Mouse (Mus musculus) mature B cell (primary cell): ENCODE results near the gene Sorcs2.

Experiments
- in situ Hi-C: fragments of 300-500 bp; cut with MboI; formaldehyde crosslinking; loops from 2 replicates; pipeline ENCODE4 v1.14.3; 2019

Sorcs2 gene

DNA sequence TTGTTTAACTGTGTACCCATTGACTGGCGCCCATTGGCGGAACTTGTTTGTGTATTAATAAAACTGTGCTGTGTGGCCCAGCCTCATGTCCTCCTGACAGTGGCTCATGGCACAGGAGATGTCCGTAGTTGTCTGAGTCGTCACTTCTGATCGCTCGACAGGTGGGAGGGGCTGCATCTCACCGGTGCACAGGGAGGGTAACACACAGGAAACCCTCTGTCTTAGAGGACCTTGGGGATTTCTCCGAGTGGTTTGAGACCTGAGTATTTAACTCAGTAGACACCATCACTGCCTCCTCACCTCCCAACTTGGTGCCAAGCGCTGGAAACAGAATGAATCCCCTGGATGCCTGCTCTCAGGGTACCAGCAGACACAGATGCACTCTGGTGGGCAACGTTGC is 394.1 kb downstream of the Sorcs2 start:
- in situ Hi-C loops: no loop called here

DNA sequence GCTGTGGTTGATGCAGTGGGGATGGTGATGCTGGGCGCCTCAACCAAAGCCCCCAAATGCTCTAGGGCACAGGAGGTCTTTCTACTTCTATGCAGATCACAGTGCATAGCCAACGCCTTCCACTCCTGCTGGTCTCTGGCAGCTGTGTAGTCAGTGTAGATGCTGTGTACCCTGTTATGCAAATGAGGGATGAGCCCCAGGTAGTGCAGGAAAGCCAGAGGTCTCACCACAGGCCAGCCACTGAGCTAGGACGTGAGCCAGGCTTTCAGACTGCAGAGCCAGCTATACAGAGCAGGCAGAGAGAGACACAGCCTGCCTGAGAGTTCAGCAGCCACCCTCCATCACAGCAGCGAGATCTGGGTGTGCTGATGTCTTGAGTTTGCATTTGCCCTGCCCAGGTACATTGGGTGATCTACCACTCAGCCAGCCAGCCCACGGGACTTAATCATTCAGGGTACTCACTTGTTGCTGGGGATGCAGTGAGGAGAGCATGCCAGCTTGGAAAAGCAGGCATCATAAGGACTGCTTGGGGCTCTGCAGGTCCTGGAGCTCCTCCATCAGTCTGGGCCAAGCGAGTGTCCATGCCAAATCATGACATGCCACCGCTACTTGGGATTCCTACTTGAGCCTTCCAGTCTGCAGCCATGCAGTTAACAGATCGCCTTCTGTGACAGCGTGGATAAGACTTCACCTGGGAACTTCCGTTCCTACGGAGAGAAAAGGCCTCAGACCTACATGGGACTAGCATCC is 407.8 kb downstream of the Sorcs2 start:
- in situ Hi-C loops: no loop called here

DNA sequence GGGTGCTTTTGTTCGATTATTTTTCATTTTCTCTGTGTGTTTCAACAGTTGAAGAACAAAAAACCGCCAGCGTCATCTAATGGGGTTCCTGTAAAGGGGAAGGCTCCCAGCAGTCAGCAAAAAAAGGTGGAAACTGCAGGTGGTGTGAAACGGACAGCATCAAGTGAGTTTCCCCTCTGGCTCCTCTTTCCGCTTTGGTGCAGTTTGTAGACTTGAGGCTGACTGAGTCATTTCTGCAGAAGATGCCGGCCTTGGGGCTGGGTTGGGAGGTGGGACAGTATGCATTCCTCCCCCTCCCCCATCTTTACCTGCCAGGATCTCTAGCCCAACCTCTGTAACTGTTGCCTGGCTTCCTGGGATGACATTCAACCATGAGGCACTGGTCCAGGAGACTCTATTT is 408.4 kb downstream of the Sorcs2 start:
- in situ Hi-C loops: no loop called here

DNA sequence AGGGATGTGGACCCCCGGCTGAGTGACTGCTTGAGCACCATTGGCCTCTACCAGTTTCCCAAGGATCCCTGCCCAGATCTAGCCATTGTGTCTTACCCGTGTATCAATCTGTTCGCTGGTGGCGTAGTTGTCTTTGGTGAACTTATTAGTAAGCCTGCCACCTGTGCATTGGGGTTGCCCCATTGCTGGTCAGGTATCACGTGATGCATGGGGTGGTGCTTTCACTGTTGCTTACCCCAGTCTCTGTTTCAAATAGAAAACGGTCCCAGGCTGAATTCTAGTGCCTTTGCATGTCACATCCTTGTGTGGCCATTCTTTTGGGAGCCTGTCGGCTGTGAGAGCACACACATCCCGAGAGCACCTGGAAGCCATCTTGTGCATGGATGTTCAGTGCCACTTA is 409.9 kb downstream of the Sorcs2 start:
- in situ Hi-C loops: no loop called here

DNA sequence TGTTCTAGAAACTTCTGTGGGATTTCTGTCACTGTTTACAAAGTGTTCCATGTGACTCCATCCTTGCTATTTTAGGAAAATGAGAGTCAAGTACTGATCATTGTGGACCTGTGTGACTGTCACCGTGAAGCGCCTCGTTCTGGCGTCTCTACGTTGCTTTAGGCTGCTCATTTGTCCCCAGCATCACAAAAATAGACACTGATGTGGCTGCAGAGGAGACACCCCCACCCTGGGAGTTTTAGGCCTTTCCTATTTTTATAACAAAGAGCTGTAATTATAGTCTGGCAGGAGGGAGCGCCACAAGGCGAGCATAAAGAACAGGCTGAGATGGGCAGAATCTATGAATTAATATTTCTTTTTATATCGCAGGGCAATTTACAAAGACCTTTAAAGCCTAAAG is 412.3 kb downstream of the Sorcs2 start:
- in situ Hi-C loops: no loop called here

DNA sequence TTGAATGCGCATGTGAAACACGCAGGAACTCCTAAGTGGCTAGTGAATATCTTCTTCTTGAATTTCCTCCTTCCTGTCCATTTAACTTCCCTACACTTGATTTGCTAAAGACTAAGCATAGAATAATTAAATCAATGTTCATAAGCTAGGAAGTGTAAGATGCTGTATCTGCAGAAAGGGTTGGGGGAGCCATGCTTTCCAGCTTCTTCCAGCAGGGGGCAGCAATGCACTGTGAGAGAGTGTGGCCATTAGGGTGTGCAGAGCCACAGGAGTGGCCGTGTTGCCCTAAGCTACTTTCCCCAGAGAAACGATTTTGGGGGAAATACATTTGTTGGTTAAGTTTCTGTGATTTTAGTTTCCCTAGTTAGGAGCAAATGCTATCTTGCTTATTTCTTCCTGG is 416.0 kb downstream of the Sorcs2 start:
- in situ Hi-C loops: no loop called here

DNA sequence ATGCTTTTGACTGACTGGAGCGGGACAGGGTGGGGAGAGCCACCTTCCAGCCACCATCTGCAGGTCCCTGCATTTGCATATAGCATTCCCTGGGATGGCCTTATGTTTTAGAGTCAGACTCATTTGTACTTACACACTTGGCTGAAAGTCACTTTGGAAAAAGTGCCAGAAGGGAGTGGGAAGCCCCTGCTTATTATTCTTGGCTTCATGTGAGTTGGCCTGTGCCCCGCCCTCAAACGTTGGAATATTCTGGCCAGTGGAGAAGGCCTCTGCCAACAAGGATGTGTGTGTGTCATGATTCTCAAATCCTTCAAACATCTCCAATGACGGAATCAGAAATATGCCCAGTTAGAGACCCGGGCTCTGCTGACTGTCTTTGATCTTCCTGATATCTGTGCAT is 416.6 kb downstream of the Sorcs2 start:
- in situ Hi-C loops: no loop called here

DNA sequence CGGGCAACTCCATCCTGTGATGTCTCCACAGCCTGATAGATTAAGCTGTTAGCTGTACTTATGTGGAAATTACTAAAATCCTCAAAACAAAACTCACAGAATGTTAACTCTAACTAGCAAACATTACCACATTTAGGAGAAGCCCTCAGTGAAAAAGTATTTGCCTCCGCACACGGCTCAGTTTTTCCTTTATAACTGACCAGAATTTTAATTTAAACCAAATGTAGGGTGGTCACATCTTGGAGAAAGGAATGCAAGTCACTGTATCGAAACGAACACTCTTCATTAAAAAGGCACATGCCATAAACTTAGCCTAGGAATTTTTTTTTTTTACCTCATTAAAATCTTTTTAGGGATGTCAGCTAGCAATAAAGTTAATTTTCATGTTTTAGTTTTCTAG is 417.4 kb downstream of the Sorcs2 start:
- in situ Hi-C loops: no loop called here

DNA sequence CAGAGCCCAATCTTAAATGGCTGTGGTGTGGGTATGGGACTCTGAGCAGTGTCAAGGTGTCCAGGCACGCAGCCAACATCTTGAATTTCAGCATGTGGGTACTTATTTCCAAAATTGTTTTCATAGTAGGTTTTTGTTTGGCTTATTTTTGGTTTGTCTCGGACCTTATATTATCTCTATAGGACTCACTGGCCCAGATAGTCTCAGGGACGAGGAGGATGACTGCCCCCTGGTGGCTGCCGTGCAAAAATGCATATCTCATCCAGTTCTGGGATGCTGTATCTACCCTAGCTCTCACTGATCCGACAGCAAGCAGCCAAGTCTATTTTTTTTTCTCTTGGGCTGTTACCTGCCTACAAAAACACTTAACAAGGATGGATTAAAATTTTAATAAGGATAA is 422.3 kb downstream of the Sorcs2 start:
- in situ Hi-C loops: no loop called here

DNA sequence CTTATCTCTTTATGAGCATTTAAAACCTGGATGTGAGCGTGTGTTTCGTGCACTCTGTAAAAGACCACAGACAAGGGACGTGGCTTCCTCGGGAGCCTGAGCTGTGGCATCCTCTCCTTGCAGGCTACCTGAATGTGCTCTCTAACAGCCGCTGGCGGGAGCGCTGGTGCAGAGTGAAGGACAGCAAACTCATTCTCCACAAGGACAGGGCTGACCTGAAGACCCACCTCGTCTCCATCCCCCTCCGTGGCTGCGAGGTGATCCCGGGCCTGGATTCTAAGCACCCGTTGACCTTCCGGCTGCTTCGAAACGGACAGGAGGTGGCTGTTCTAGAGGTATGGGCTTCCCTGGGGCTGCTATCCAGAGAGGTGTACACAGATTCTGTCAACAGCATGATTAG is 423.7 kb downstream of the Sorcs2 start:
- in situ Hi-C loops: no loop called here

DNA sequence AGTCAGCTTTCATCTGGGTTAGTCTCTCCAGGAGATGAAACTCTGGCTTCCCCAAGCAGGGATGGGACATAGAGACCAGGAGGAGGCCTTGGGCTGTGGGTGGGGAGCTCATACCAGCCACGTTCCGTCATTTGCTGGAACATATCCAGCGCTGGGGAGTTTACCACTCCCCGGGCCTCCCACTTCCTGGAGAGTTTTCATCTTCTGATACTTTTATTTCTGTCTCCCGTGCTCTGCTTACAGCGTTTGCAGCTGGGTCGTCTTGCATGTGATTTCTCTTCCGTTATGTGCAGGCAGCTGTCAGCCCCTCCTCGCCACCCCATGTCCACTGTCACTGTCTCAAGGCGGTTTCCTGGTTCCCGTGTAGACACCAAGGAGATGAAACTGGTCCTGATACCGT is 424.1 kb downstream of the Sorcs2 start:
- in situ Hi-C loops: no loop called here

DNA sequence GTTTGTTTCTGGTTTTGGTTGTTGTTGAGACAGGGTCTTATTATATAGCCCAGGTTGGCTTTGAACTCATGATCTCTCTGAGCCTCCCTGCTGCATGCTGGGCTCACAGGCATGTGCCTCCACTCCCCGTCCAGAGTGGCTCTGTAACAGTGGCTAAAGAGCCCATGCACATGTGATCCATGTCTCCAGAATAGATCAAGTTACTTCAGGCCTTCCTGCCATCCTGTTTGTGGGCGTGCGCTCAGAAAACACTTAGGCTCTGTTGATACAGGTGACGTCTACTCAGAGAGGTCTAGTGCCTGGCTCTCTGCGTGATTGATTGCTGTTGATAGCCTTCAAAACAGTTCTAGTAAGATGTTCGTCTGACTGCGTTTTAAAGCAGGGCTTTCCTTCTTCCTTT is 425.2 kb downstream of the Sorcs2 start:
- in situ Hi-C loops: no loop called here

DNA sequence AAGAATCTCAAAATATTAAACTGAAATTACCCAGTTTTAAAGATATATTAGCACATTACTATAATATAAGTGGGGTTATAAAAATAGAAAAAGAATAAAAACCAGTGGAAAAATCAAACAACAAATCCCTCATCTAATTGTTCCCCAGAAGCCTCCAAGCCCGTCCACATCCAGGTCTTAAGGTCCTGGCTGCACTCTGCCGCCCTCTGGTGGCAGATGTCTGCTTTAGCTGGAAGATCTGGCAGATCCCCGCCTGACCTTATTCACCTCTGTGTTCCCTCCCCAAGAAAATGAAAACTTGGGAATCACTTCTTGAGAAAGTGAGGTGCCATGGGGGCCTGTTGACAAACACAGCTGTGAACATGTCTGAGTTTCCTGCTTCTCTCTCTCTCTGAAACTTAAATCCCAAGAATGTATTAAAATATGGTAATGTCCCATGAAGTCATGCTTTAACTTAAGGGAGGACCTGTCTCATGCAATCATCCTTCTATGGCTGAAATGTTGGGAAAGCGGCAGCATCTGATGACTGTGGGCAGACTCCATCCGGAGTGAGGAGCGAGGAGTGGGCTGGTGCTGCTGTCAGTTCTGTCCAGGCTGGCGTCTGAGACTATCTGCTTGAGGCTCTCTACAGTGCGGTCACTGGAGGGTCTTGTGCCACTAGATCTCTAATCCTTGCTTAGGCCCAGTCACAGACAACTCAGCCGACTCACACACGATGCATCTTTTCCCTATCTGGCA is 425.9 kb downstream of the Sorcs2 start:
- in situ Hi-C loops: no loop called here

DNA sequence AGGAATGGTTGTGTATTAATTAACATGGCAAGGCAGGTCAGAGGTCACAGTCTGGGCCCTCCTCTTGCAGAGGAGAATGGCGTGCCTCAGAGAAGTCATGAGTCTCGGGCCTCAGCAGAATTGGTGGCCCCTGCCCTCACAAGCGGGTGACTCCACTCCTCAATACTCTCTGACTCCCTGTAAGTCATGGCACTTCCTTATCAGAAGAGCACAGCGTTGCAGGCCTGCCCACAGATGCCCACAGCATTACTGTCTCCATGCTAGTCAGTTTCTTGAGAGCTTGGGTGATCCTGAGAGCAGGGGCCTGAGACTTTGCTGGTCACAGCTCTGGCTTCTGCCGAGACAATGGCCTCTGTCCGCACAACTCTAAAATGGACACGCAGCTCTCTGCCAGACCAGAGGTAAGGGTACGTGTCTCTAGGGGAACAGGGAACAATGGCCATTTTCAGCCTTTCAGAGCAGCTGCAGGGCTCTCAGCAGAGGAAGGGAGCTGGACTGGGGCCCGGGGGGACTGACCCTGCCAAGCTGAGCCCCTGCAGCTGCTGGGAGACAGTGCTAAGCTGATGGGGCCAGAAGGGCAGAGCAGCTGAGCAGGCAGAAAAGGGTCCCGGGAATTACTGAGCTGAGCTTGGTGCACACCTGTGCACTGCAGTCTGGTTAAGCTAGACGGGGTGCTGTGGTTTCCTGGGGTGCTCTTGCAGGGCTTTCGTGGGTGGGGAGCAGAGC is 427.4 kb downstream of the Sorcs2 start:
- in situ Hi-C loops: no loop called here

DNA sequence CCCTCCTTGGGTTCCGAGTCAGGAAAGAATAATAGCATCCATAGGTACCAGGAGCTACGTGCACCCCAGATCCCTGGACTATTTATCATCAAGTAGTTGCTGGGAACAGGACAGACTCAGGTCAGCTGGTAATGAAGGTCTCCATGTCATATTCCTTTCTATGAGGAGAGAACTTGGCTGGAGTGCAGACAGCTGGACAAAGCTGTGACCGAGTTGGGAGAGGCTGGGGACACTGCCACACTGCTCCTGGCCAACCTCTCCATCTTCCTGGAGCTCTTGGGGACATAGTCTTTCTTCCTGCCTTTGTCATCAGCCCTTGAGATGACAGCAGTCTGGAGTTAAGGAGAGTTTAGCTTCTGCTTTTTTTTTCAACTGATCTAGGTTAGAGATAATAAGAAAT is 428.1 kb downstream of the Sorcs2 start:
- in situ Hi-C loops: loop anchor here (10.0 kb wide), 1 partner anchor 105 kb away; no protein-coding TSS in a partner anchor
